8 mouse cellular contexts compared by ENCODE assay signal in the genomic region with DNA sequence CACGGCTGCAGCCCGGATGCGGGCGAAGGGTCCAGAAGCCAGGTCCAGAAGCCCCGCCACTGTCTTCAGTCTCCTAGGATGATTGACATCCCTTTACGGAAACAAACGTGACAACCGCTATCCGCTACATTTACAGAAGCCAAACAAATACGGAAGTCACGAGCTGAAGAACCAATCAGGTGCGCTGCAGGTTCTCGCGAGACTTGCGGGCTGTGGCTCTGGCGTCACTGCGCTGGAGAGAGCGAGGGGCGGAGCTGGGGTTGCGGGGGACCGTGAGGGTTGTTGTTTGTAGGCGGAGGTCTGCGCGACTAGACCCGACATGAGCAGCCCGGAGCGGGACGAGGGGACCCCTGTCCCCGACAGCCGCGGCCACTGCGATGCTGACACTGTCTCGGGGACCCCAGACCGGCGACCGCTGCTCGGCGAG. TPM values are rescaled to one million over a fixed set of nuclear protein-coding genes. Genes with fewer than 3 reads are reported as not detected.
A peak's percentile ranks its signal among the peaks of the same experiment; 100 is the strongest.
DNase-seq lines count a peak whose midpoint lies in the region; ATAC-seq lines count a peak whose summit lies in the region.

A gene (plus strand): TSS at position 229 of the 427 bp plus-strand sequence.

- peak within 1 kb of the TSS; percentile 99 for H3K9ac ChIP-seq in heart, embryonic 13.5 days
- peak within 1 kb of the TSS; percentile 97 for H3K9ac ChIP-seq in liver, embryonic 12.5 days
- peak within 1 kb of the TSS; percentile 87 for H3K9ac ChIP-seq in stomach, embryonic 15.5 days

- peak within 1 kb of the TSS; percentile 97 for H3K4me2 ChIP-seq in heart, embryonic 13.5 days
- peak within 1 kb of the TSS; percentile 84 for H3K4me2 ChIP-seq in liver, embryonic 12.5 days
- peak within 1 kb of the TSS; percentile 86 for H3K4me2 ChIP-seq in stomach, embryonic 15.5 days

- peak within 1 kb of the TSS; percentile 89 for H3K4me3 ChIP-seq in brown adipose tissue, adult 24 weeks (ENCODE audit: insufficient read depth, low read depth, low read length)
- H3K4me3 ChIP-seq in heart, embryonic 13.5 days, result peak within 1 kb of the TSS; percentile 97
- H3K4me3 ChIP-seq in liver, embryonic 12.5 days, result peak within 1 kb of the TSS; percentile 99
- H3K4me3 ChIP-seq in stomach, embryonic 15.5 days (replicated peaks), result peak within 1 kb of the TSS; percentile 85

- DNase-seq in CD4-positive, CD25-positive, alpha-beta regulatory T cell, adult 2 months (ENCODE audit: low read depth, low spot score), result peak; percentile 99
- peak; percentile 64 for DNase-seq in fat pad, adult 2 months (ENCODE audit: extremely low read depth, low read depth, low spot score)
- peak; percentile 99 for DNase-seq in kidney, postnatal 10 days
- peak; percentile 98 for DNase-seq in natural killer cell, adult 2 months (ENCODE audit: low spot score in 2 of 2)

- no peaks in the 10 kb centered on the region for H3K9me3 ChIP-seq in heart, embryonic 13.5 days
- no peaks in the 10 kb centered on the region for H3K9me3 ChIP-seq in liver, embryonic 12.5 days (replicated peaks)
- H3K9me3 ChIP-seq in stomach, embryonic 15.5 days, result no peaks in the 10 kb centered on the region

- ATAC-seq in heart, embryonic 13.5 days (ENCODE audit: extremely low read depth, insufficient number of reproducible peaks, low FRiP score, low TSS enrichment), result peak; percentile 97
- ATAC-seq in liver, embryonic 12.5 days, result peak; percentile 96
- ATAC-seq in stomach, embryonic 15.5 days (ENCODE audit: insufficient read depth, low FRiP score, low read depth), result peak; percentile 97

- peaks cover 6% of the 10 kb centered on the region for H3K36me3 ChIP-seq in heart, embryonic 13.5 days
- peaks cover under 1% of the 10 kb centered on the region for H3K36me3 ChIP-seq in liver, embryonic 12.5 days
- no peaks in the 10 kb centered on the region for H3K36me3 ChIP-seq in stomach, embryonic 15.5 days

- peak within 1 kb of the TSS; percentile 79 for H3K27ac ChIP-seq in brown adipose tissue, adult 24 weeks (replicated peaks; ENCODE audit: low read depth, low read length)
- peak within 1 kb of the TSS; percentile 88 for H3K27ac ChIP-seq in heart, embryonic 13.5 days (replicated peaks)
- H3K27ac ChIP-seq in liver, embryonic 12.5 days, result peak within 1 kb of the TSS; percentile 87
- H3K27ac ChIP-seq in stomach, embryonic 15.5 days, result peak within 1 kb of the TSS; percentile 60

- under 1% methylated on average over 38 of the region's 38 CpGs for WGBS in heart, embryonic 13.5 days
- under 1% methylated on average over 38 of the region's 38 CpGs for WGBS in liver, embryonic 12.5 days (ENCODE audit: insufficient replicate concordance)
- WGBS in stomach, embryonic 15.5 days, result under 1% methylated on average over 37 of the region's 38 CpGs

- peaks cover 10% of the 10 kb centered on the region for H3K4me1 ChIP-seq in brown adipose tissue, adult 24 weeks (ENCODE audit: control insufficient read depth, insufficient read depth, insufficient read length, low read length)
- H3K4me1 ChIP-seq in heart, embryonic 13.5 days, result peaks cover 27% of the 10 kb centered on the region
- H3K4me1 ChIP-seq in liver, embryonic 12.5 days, result peaks cover 21% of the 10 kb centered on the region
- peaks cover 12% of the 10 kb centered on the region; the same call in 1 of the 2 replicates for H3K4me1 ChIP-seq in stomach, embryonic 15.5 days

- no peaks in the 10 kb centered on the region for H3K27me3 ChIP-seq in heart, embryonic 13.5 days (replicated peaks)
- no peaks in the 10 kb centered on the region for H3K27me3 ChIP-seq in liver, embryonic 12.5 days (replicated peaks)
- H3K27me3 ChIP-seq in stomach, embryonic 15.5 days (replicated peaks), result no peaks in the 10 kb centered on the region

RNA-seq across cellular contexts. Expression of the gene that starts here (rescaled TPM):
- 26.1 and 34.6 TPM in 2 replicates for polyA plus RNA-seq in brown adipose tissue, adult 24 weeks (2012; ENCODE audit: insufficient read depth, insufficient read length, missing spikeins)
- 67.7 and 71.6 TPM in 2 replicates for polyA plus RNA-seq in heart, embryonic 13.5 days (2015; fragmentation: Nextera tagmentation; extraction: Ambion mirVana)
- 40.3 and 40.9 TPM in 2 replicates for polyA plus RNA-seq in liver, embryonic 12.5 days (2016; fragmentation: Nextera tagmentation; extraction: Ambion mirVana)
- polyA plus RNA-seq in stomach, embryonic 15.5 days (2015; fragmentation: Nextera tagmentation; extraction: Ambion mirVana), result 64.9 and 69.7 TPM in 2 replicates

Comparison
In these comparisons a context has a peak if more than half of its experiments do, and no peak if none do; other contexts are left out.
1. Peak in every context shown above with its lines: DNase-seq, ATAC-seq, H3K4me3 ChIP-seq and H3K27ac ChIP-seq.